ENCODE assay signal across 24 mouse cellular contexts in genomic region chr19:16607634-16608033, GRCm38 (mm10).
DNase-seq lines count a peak whose midpoint lies in the region; ATAC-seq and TF ChIP-seq lines count a peak whose summit lies in the region.
"Had no signal": no experiment of that assay in that cellular context is flagged by ENCODE, and none has a peak within 500 bp of the region (broad histone marks: within the 10 kb centered on the region; RNA-seq: fewer than 3 reads in every experiment).

No protein-coding gene starts in this region.

- TF ChIP-seq POLR2A in lung, adult 2 months (IDR thresholded peaks at IDR 0.05; ENCODE audit: borderline replicate concordance, extremely low read depth, low read depth, low read length) = no peak

- no peak overlapping the region for H3K4me3 ChIP-seq in lung, postnatal 0 days (ENCODE audit: low read depth, low read length)
- no peak overlapping the region for H3K4me3 ChIP-seq in lung, adult 2 months (replicated peaks; ENCODE audit: extremely low read depth, low read depth, low read length)
- H3K4me3 ChIP-seq: embryonic facial prominence, embryonic 10.5 days; embryonic facial prominence, embryonic 12.5 days; forebrain, embryonic 13.5 days; forebrain, embryonic 15.5 days had no signal

- ATAC-seq in frontal cortex, adult (ENCODE audit: low TSS enrichment) = 0 out of 2 replicates have a peak, but pooled peaks have one; percentile 22
- ATAC-seq in lung, postnatal 0 days = peak; percentile 43; the same call in 1 of the 2 replicates
- ATAC-seq: activated CD4-positive, CD25-positive, alpha-beta regulatory T cell, adult 4 months; CD4-positive, CD25-positive, alpha-beta regulatory T cell, adult 4 months; forebrain, embryonic 13.5 days; forebrain, embryonic 15.5 days; Patski had no signal

- DNase-seq in frontal cortex, postnatal 36 days (ENCODE audit: low spot score in 2 of 2) = no peak
- DNase-seq in lung, postnatal 0 days (ENCODE audit: low spot score) = peak; percentile 18
- DNase-seq in lung, adult 2 months = no peak
- peak; percentile 33 for DNase-seq in lung, postnatal 36 days
- no peak for DNase-seq in lung, postnatal 4 days
- DNase-seq: adrenal gland, adult 8-10 months; adrenal gland, postnatal 14 days; adrenal gland, postnatal 36 days; B cell, adult 2 months; cerebellum, adult 11-12 months; cerebellum, adult 2 months; cerebellum, adult 9-10 months; cerebellum, postnatal 10 days; cerebellum, postnatal 25 days had no signal

- 72% methylated on average over 6 of the region's 6 CpGs for WGBS in lung, postnatal 0 days
- WGBS in lung, adult 2 months = 68% methylated on average over 6 of the region's 6 CpGs

- no peak overlapping the region for H3K9ac ChIP-seq in lung, postnatal 0 days (replicated peaks; ENCODE audit: low read depth)
- H3K9ac ChIP-seq: embryonic facial prominence, embryonic 12.5 days; forebrain, embryonic 13.5 days; forebrain, embryonic 15.5 days had no signal

- H3K9me3 ChIP-seq in lung, postnatal 0 days (ENCODE audit: low read length) = no peaks in the 10 kb centered on the region
- H3K9me3 ChIP-seq: embryonic facial prominence, embryonic 10.5 days; embryonic facial prominence, embryonic 12.5 days; forebrain, embryonic 13.5 days; forebrain, embryonic 15.5 days; G1E had no signal

- H3K27ac ChIP-seq in lung, postnatal 0 days (ENCODE audit: low read length) = no peak overlapping the region
- H3K27ac ChIP-seq: embryonic facial prominence, embryonic 10.5 days; embryonic facial prominence, embryonic 12.5 days; forebrain, embryonic 13.5 days; forebrain, embryonic 15.5 days had no signal

- H3K4me2 ChIP-seq in lung, postnatal 0 days (replicated peaks; ENCODE audit: low read depth, low read length) = no peak overlapping the region
- H3K4me2 ChIP-seq: embryonic facial prominence, embryonic 12.5 days; forebrain, embryonic 13.5 days; forebrain, embryonic 15.5 days had no signal

- no peaks in the 10 kb centered on the region for H3K27me3 ChIP-seq in lung, postnatal 0 days (replicated peaks; ENCODE audit: insufficient read depth, low read length)
- H3K27me3 ChIP-seq: CH12.LX; embryonic facial prominence, embryonic 12.5 days; forebrain, embryonic 13.5 days; forebrain, embryonic 15.5 days; Patski had no signal

- H3K36me3 ChIP-seq in lung, postnatal 0 days (ENCODE audit: insufficient read depth, low read length) = peaks cover 7% of the 10 kb centered on the region; the same call in 1 of the 2 replicates
- H3K36me3 ChIP-seq: embryonic facial prominence, embryonic 10.5 days; embryonic facial prominence, embryonic 12.5 days; forebrain, embryonic 15.5 days had no signal

- TF ChIP-seq EP300 in lung, postnatal 0 days (IDR thresholded peaks at IDR 0.05) = no peak

- TF ChIP-seq CTCF in lung, postnatal 0 days (IDR thresholded peaks at IDR 0.05) = no peak
- no peak for TF ChIP-seq CTCF in lung, adult 2 months (IDR thresholded peaks at IDR 0.05; ENCODE audit: insufficient read depth, low read length)

- no peaks in the 10 kb centered on the region for H3K4me1 ChIP-seq in lung, postnatal 0 days (ENCODE audit: insufficient read depth, low read depth, low read length)
- no peaks in the 10 kb centered on the region for H3K4me1 ChIP-seq in lung, adult 2 months (ENCODE audit: control insufficient read depth, insufficient read depth, low read length)
- H3K4me1 ChIP-seq: embryonic facial prominence, embryonic 10.5 days; embryonic facial prominence, embryonic 12.5 days; forebrain, embryonic 13.5 days; forebrain, embryonic 15.5 days had no signal

Comparison
In these comparisons a context has a peak if more than half of its experiments do, and no peak if none do; other contexts are left out.
1. DNase-seq: peak in lung, postnatal 0 days (single experiment) and lung, postnatal 36 days (single experiment); none in frontal cortex, postnatal 36 days (0 of 2), lung, adult 2 months (single experiment) and lung, postnatal 4 days (0 of 2).